ENCODE assay signal across 30 mouse cellular contexts in genomic region chr5:21651885-21652612, GRCm38 (mm10). TPM values are rescaled to one million over a fixed set of nuclear protein-coding genes. Genes with fewer than 3 reads are reported as not detected.
DNase-seq lines count a peak whose midpoint lies in the region; ATAC-seq and TF ChIP-seq lines count a peak whose summit lies in the region.
"Had no signal": no experiment of that assay in that cellular context is flagged by ENCODE, and none has a peak within 500 bp of the region (broad histone marks: within the 10 kb centered on the region; RNA-seq: fewer than 3 reads in every experiment).

No protein-coding gene starts in this region.

- no peak for TF ChIP-seq CTCF in lung, embryonic 14.5 days (IDR thresholded peaks at IDR 0.05; ENCODE audit: low read depth)

- 73% methylated on average over 7 of the region's 7 CpGs for WGBS in heart, embryonic 12.5 days
- 67% methylated on average over 7 of the region's 7 CpGs for WGBS in lung, embryonic 14.5 days
- 61% methylated on average over 7 of the region's 7 CpGs for WGBS in limb, embryonic 13.5 days
- WGBS in hindbrain, embryonic 11.5 days: 90% methylated on average over 7 of the region's 7 CpGs

- peak overlapping the region; percentile 21; the same call in 1 of the 2 replicates for H3K27ac ChIP-seq in heart, embryonic 12.5 days (ENCODE audit: poor library complexity, severe bottlenecking)
- no peak overlapping the region for H3K27ac ChIP-seq in lung, embryonic 14.5 days (ENCODE audit: low read depth)
- H3K27ac ChIP-seq in ES-E14 (ENCODE audit: insufficient read depth, low read depth, low read length, poor library complexity, severe bottlenecking): no peak overlapping the region; the same call in 1 of the 2 replicates
- no peak overlapping the region for H3K27ac ChIP-seq in limb, embryonic 13.5 days
- H3K27ac ChIP-seq in hindbrain, embryonic 11.5 days (ENCODE audit: low read depth, low read length): no peak overlapping the region
- H3K27ac ChIP-seq: embryonic facial prominence, embryonic 10.5 days; embryonic facial prominence, embryonic 15.5 days; hindbrain, embryonic 12.5 days; kidney, postnatal 0 days; limb, embryonic 15.5 days; liver, embryonic 14.5 days had no signal

- H3K4me3 ChIP-seq in heart, embryonic 12.5 days: no peak overlapping the region
- H3K4me3 ChIP-seq in lung, embryonic 14.5 days (ENCODE audit: low read depth, low read length): no peak overlapping the region
- H3K4me3 ChIP-seq in ES-E14 (ENCODE audit: insufficient read depth in 1 of 2, low read depth in 1 of 2, low read length in 2 of 2, poor library complexity in 1 of 2, severe bottlenecking in 1 of 2): no peak overlapping the region
- H3K4me3 ChIP-seq in limb, embryonic 13.5 days: no peak overlapping the region
- H3K4me3 ChIP-seq in hindbrain, embryonic 11.5 days (ENCODE audit: low read depth, low read length): no peak overlapping the region
- H3K4me3 ChIP-seq: embryonic facial prominence, embryonic 10.5 days; embryonic facial prominence, embryonic 15.5 days; hindbrain, embryonic 12.5 days; limb, embryonic 15.5 days had no signal

- DNase-seq in heart, postnatal 4 days: no peak
- DNase-seq in lung, embryonic 14.5 days: peak; percentile 36
- no peak for DNase-seq in lung, postnatal 14 days
- DNase-seq in ES-E14 (ENCODE audit: low read depth, low spot score): no peak
- no peak for DNase-seq in hindbrain, embryonic 11.5 days (ENCODE audit: low spot score)
- no peak for DNase-seq in layer of hippocampus, adult 11-12 months (ENCODE audit: low spot score)
- DNase-seq: adrenal gland, postnatal 10 days; cerebellum, adult 8-10 months; cerebellum, postnatal 25 days; gastrocnemius, postnatal 25 days; heart, adult 18-20 months; kidney, adult 8-10 months; kidney, postnatal 4 days; layer of hippocampus, postnatal 36 days; right cerebral cortex, postnatal 25 days; thymus, adult 18-20 months; thymus, postnatal 25 days had no signal

- peaks cover 66% of the 10 kb centered on the region for H3K36me3 ChIP-seq in heart, embryonic 12.5 days
- H3K36me3 ChIP-seq in lung, embryonic 14.5 days (ENCODE audit: insufficient read depth): peaks cover 68% of the 10 kb centered on the region
- peaks cover 39% of the 10 kb centered on the region for H3K36me3 ChIP-seq in ES-E14 (ENCODE audit: control insufficient read depth, insufficient read depth, low read length, poor library complexity, severe bottlenecking)
- peaks cover 69% of the 10 kb centered on the region for H3K36me3 ChIP-seq in limb, embryonic 13.5 days
- H3K36me3 ChIP-seq in hindbrain, embryonic 11.5 days (ENCODE audit: control insufficient read depth, insufficient read depth, low read length): peaks cover 10% of the 10 kb centered on the region; the same call in 1 of the 2 replicates

- no peak overlapping the region for H3K4me2 ChIP-seq in heart, embryonic 12.5 days
- H3K4me2 ChIP-seq in lung, embryonic 14.5 days: no peak overlapping the region
- H3K4me2 ChIP-seq in limb, embryonic 13.5 days (replicated peaks): no peak overlapping the region
- no peak overlapping the region for H3K4me2 ChIP-seq in hindbrain, embryonic 11.5 days (replicated peaks; ENCODE audit: low read depth, low read length)
- H3K4me2 ChIP-seq: embryonic facial prominence, embryonic 15.5 days; hindbrain, embryonic 12.5 days; limb, embryonic 15.5 days had no signal

- H3K27me3 ChIP-seq in heart, embryonic 12.5 days (replicated peaks): no peaks in the 10 kb centered on the region
- no peaks in the 10 kb centered on the region for H3K27me3 ChIP-seq in lung, embryonic 14.5 days (ENCODE audit: insufficient read depth, low read length)
- H3K27me3 ChIP-seq in limb, embryonic 13.5 days: no peaks in the 10 kb centered on the region
- no peaks in the 10 kb centered on the region for H3K27me3 ChIP-seq in hindbrain, embryonic 11.5 days (ENCODE audit: control insufficient read depth, insufficient read depth, low read length)
- H3K27me3 ChIP-seq: embryonic facial prominence, embryonic 15.5 days; hindbrain, embryonic 12.5 days; limb, embryonic 15.5 days had no signal

- H3K9ac ChIP-seq in heart, embryonic 12.5 days: no peak overlapping the region
- H3K9ac ChIP-seq in lung, embryonic 14.5 days: no peak overlapping the region
- no peak overlapping the region for H3K9ac ChIP-seq in ES-E14 (ENCODE audit: insufficient read depth, low read depth, low read length, poor library complexity, severe bottlenecking)
- H3K9ac ChIP-seq in limb, embryonic 13.5 days: no peak overlapping the region
- H3K9ac ChIP-seq in hindbrain, embryonic 11.5 days (ENCODE audit: low read depth, low read length): no peak overlapping the region
- H3K9ac ChIP-seq: embryonic facial prominence, embryonic 15.5 days; hindbrain, embryonic 12.5 days; limb, embryonic 15.5 days; liver, embryonic 14.5 days had no signal

- no peaks in the 10 kb centered on the region for H3K9me3 ChIP-seq in heart, embryonic 12.5 days (replicated peaks)
- H3K9me3 ChIP-seq in lung, embryonic 14.5 days (ENCODE audit: low read depth, low read length): no peaks in the 10 kb centered on the region
- H3K9me3 ChIP-seq in ES-E14 (ENCODE audit: control insufficient read depth, insufficient read depth, low read depth, low read length): no peaks in the 10 kb centered on the region
- H3K9me3 ChIP-seq in limb, embryonic 13.5 days: no peaks in the 10 kb centered on the region
- no peaks in the 10 kb centered on the region for H3K9me3 ChIP-seq in hindbrain, embryonic 11.5 days (ENCODE audit: control insufficient read depth, low read length)
- H3K9me3 ChIP-seq: embryonic facial prominence, embryonic 10.5 days; embryonic facial prominence, embryonic 15.5 days; hindbrain, embryonic 12.5 days; limb, embryonic 15.5 days had no signal

- peaks cover 3% of the 10 kb centered on the region; the same call in 1 of the 2 replicates for H3K4me1 ChIP-seq in heart, embryonic 12.5 days (replicated peaks)
- H3K4me1 ChIP-seq in lung, embryonic 14.5 days (ENCODE audit: insufficient read depth): no peaks in the 10 kb centered on the region
- H3K4me1 ChIP-seq in ES-E14 (ENCODE audit: control insufficient read depth in 2 of 2, insufficient read depth in 2 of 2, low read length in 2 of 2, poor library complexity in 1 of 2): peaks cover 2 to 3% of the 10 kb centered on the region in 2 experiments; a peak in 3 of 4 replicates
- H3K4me1 ChIP-seq in limb, embryonic 13.5 days: peaks cover 8% of the 10 kb centered on the region
- H3K4me1 ChIP-seq in hindbrain, embryonic 11.5 days (replicated peaks; ENCODE audit: control insufficient read depth, insufficient read depth, low read length): 0 out of 2 replicates have a peak, but pooled peaks cover 3% of the 10 kb centered on the region

- in situ Hi-C loops in ES-E14 (cut with MboI; ENCODE audit: low sequenced_read_pairs in 2 of 2, unreplicated experiment in 2 of 2): no loop called here

- no peak for ATAC-seq in heart, embryonic 12.5 days (ENCODE audit: insufficient number of reproducible peaks, low FRiP score)
- ATAC-seq in lung, embryonic 14.5 days (ENCODE audit: insufficient read depth): 0 out of 2 replicates have a peak, but pooled peaks have one; percentile 21
- peak; percentile 61; the same call in 1 of the 2 replicates for ATAC-seq in limb, embryonic 13.5 days (ENCODE audit: low FRiP score, low read depth)
- no peak for ATAC-seq in hindbrain, embryonic 11.5 days (ENCODE audit: low FRiP score)
- ATAC-seq: forebrain, embryonic 14.5 days; intestine, embryonic 16.5 days; midbrain, embryonic 16.5 days had no signal

TF ChIP-seq in ES-E14, 5 proteins besides CTCF, POLR2A, EP300 and RAD21:
- TF ChIP-seq ZC3H11A (IDR thresholded peaks at IDR 0.05; ENCODE audit: borderline replicate concordance, low read depth, low read length) (no peak), MAFK (IDR thresholded peaks at IDR 0.05; ENCODE audit: insufficient read depth, low read depth, low read length) (no peak), CHD2 (IDR thresholded peaks at IDR 0.05; ENCODE audit: low read depth, low read length) (no peak), HCFC1 (IDR thresholded peaks at IDR 0.05; ENCODE audit: borderline replicate concordance, insufficient read depth, low read length) (peak; percentile 42; the same call in 1 of the 2 replicates), ZNF384 (IDR thresholded peaks at IDR 0.05; ENCODE audit: low read depth, low read length) (no peak)

RNA-seq across cellular contexts. Expression of gene Armc10, which starts 6.4 kb away (rescaled TPM):
- 21.7 and 22.9 TPM in 2 replicates for polyA plus RNA-seq in heart, embryonic 12.5 days (2016; fragmentation: Nextera tagmentation; extraction: Ambion mirVana)
- total RNA-seq in heart, postnatal 4 days (2021): 10 to 100 TPM; 17.6 to 17.7 TPM
- 53.6 and 54.4 TPM in 2 replicates for polyA plus RNA-seq in lung, embryonic 14.5 days (2014; fragmentation: Nextera tagmentation; extraction: Ambion mirVana)
- 73.6 and 86.4 TPM in 2 replicates for total RNA-seq in ES-E14 (2012; rRNA removed)
- polyA plus RNA-seq in limb, embryonic 13.5 days (2015; fragmentation: Nextera tagmentation; extraction: Ambion mirVana): 54.4 TPM in 2 replicates
- polyA plus RNA-seq in hindbrain, embryonic 11.5 days (2014; fragmentation: Nextera tagmentation; extraction: Ambion mirVana): 88.4 and 93.0 TPM in 2 replicates

RNA-seq across cellular contexts. Expression of gene Fbxl13, which starts 6.6 kb away (rescaled TPM):
- 0.10 and 0.19 TPM in 2 replicates for polyA plus RNA-seq in heart, embryonic 12.5 days (2016; fragmentation: Nextera tagmentation; extraction: Ambion mirVana)
- under 1 TPM; 0.09 to 0.12 TPM for total RNA-seq in heart, postnatal 4 days (2021)
- polyA plus RNA-seq in lung, embryonic 14.5 days (2014; fragmentation: Nextera tagmentation; extraction: Ambion mirVana): 0.49 and 0.50 TPM in 2 replicates
- total RNA-seq in ES-E14 (2012; rRNA removed): not detected in 2 replicates
- 0.08 and 0.24 TPM in 2 replicates for polyA plus RNA-seq in limb, embryonic 13.5 days (2015; fragmentation: Nextera tagmentation; extraction: Ambion mirVana)
- 0.25 and 0.32 TPM in 2 replicates for polyA plus RNA-seq in hindbrain, embryonic 11.5 days (2014; fragmentation: Nextera tagmentation; extraction: Ambion mirVana)
- total RNA-seq: heart, adult 18-20 months; neutrophil, adult 5-6 weeks had no signal
- polyA plus RNA-seq: limb, embryonic 15.5 days; neural tube, embryonic 11.5 days had no signal

RNA-seq across cellular contexts. Expression of gene Napepld, which starts 49.1 kb away (rescaled TPM):
- 5.4 and 6.9 TPM in 2 replicates for polyA plus RNA-seq in heart, embryonic 12.5 days (2016; fragmentation: Nextera tagmentation; extraction: Ambion mirVana)
- total RNA-seq in heart, postnatal 4 days (2021): 1 to 10 TPM; 6.4 to 7.5 TPM
- polyA plus RNA-seq in lung, embryonic 14.5 days (2014; fragmentation: Nextera tagmentation; extraction: Ambion mirVana): 5.1 and 5.5 TPM in 2 replicates
- 4.3 and 7.3 TPM in 2 replicates for total RNA-seq in ES-E14 (2012; rRNA removed)
- polyA plus RNA-seq in limb, embryonic 13.5 days (2015; fragmentation: Nextera tagmentation; extraction: Ambion mirVana): 2.1 and 2.5 TPM in 2 replicates
- 7.0 and 7.8 TPM in 2 replicates for polyA plus RNA-seq in hindbrain, embryonic 11.5 days (2014; fragmentation: Nextera tagmentation; extraction: Ambion mirVana)

Comparison
In these comparisons a context has a peak if more than half of its experiments do, and no peak if none do; other contexts are left out.
1. ATAC-seq: peak in lung, embryonic 14.5 days (single experiment) and limb, embryonic 13.5 days (single experiment); none in heart, embryonic 12.5 days (single experiment) and hindbrain, embryonic 11.5 days (single experiment).